Mouse (Mus musculus) frontal cortex, postnatal 36 days (tissue): ENCODE measurements around the gene Mrgpra9.
"Not testable (repeated sequence)": the region's sequence is repeated elsewhere in the genome, so short reads cannot be mapped to it uniquely, and the experiment has no call there.

Experiments
- DNase-seq, 2 experiments: peaks; one replicate each; pipeline ENCODE4 v3.0.0; 2022; ENCODE audit warnings: low spot score in 2 of 2

Mrgpra9 gene

DNA sequence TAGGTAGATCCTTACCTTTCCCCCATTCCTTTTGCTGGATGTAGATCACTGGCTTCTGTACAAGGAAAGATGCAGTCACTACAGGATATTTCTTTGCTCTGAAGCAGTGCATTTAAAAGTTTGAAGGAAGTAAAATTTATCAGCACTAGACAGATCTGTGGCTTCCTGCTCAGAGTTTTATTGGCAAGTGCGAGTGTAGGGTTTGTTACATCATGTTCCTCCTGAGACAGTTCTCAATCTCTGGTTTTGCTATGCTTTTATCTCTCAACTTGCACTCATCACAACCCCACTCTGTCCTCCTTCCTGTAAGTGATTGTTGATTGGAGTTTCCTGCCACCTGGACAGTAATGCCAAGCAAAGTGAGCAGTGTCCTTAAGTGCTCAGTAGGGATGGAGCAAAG is at the start of gene Mrgpra9:
Gene Mrgpra9, minus strand, starts transcription at position 79 of the 400 bp plus-strand sequence.
- no peak for DNase-seq

- not testable (repeated sequence) for DNase-seq
These were observed 47.0 kb upstream of the Mrgpra9 start for GRCm38 (mm10) chr7:47299612-47300011.

DNA sequence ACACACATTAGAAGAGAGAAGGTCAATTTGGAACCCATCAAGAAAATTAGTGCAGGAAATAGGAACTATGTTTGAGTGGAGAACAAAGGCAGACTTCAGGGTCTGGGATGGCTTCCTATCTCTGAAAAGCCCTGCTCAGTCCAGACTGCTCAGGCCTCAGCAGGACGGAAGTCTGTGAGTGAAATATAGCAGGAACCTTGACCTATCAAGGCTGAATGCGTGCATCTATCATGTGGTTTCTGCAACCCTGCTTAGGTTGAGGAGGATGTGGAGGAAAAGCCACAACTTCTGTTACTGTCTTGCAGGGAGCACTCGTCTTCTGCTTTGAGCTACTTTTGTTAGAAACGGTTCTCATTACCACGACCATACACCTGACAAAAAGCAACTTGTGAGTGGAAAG is 18.9 kb upstream of the Mrgpra9 start:
- not testable (repeated sequence) for DNase-seq

GRCm38 (mm10) chr7:47244658-47245057 is 8.0 kb downstream of the Mrgpra9 start:
- DNase-seq = no peak

GRCm38 (mm10) chr7:47204830-47205229 is 47.8 kb downstream of the Mrgpra9 start, which contains the start of gene Mrgpra6:
Gene Mrgpra6 (minus strand): TSS chr7:47204920.
- no peak for DNase-seq

DNA sequence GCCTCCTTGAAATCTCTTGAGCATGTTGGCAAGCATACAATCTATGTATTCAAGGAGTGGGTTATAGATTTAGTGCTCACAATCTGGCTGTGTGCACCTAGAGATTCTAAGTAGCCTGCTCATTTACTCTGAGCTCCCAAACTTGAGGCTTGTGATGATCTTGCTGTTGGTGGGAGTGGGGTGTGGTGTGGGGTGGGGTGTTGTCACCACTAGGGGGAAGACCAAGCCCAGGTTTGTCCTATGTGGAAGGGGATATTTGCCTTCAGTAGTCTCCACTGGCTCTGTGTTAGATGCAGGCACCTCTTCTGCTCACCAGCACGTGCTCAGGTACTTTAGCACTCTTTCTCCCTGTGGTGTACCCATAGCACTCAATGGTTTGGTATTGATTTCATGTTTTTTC is 57.4 kb downstream of the Mrgpra9 start:
- DNase-seq = no peak
